Mouse (Mus musculus) liver, adult (tissue): ENCODE data around the gene Vwa7.

Experiments used
- GATA4 ChIP-seq: IDR thresholded peaks from 2 replicates; pipeline ENCODE4 v1.6.1; 2014; ENCODE audit warnings: mild to moderate bottlenecking, low read length; ENCODE audit not compliant: insufficient replicate concordance

The Vwa7 gene

DNA sequence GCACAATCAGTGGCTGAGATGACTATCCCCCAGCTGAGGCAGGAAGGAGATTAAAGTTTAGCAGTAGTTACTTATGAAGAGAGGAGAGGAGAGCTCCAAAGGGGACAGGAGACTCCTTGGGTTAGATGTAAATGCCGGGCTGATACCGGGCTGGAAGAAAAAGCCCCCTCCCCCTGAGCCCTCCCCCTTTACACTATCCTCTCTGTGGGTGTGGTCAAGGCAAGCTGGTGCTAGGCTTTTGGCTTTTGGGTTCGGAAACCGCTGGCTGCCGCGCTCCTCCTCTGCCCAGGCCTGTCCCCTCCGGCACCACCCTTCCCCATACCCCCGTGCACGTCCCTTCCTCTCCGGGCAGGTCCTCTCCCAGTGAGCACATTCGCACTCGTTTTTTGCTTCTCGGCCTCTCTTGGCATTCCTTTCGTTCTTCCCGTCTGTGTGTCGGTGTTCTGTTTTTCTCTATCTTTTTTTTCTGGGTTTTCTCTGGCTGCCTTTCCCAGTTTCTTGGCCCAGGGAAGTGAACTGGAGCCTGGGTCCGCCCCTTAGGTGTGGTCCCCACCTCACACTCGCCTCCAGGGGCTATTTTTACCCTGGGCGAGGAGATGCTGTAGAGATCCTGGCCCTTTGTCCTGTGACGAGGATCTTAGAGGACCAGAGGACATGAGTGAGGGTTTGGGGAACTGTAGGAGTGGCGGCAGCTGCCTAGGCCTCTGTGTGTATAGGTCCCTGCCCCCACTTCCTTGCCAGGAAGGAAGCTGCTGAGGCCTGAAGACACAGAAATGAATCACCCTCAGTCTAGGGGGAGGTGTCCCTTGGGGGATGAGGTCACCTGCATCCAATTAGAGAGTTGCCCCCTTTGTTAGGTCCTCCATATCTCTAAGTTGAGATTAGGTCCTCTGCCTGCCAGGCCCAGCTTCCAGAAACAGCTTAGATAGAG is 35.0 kb downstream of the Vwa7 start:
- TF ChIP-seq GATA4, result peak; percentile 85; the same call in 1 of the 2 replicates

DNA sequence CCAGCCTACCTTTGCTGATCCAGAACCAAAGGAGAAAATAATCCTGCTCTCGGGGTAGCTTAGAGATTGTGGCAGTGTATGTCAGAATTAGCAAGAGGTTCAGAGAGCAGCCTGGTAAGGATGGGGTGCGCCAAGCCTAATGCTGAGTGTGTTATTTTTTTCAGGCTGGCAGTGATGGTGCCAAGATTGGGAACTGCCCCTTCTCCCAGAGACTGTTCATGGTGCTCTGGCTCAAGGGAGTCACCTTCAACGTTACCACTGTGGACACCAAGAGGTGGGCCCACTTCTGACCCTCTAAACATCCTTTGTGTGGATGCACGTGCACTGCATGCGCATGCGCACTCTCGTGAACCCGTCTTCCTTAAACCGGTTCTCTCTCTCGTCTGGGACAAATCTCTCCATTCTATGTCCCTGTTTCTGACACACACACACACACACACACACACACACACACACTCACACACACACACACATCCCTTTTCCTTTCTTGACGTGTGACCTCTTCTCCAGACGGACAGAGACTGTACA is 36.0 kb downstream of the Vwa7 start:
- TF ChIP-seq GATA4, result no peak

DNA sequence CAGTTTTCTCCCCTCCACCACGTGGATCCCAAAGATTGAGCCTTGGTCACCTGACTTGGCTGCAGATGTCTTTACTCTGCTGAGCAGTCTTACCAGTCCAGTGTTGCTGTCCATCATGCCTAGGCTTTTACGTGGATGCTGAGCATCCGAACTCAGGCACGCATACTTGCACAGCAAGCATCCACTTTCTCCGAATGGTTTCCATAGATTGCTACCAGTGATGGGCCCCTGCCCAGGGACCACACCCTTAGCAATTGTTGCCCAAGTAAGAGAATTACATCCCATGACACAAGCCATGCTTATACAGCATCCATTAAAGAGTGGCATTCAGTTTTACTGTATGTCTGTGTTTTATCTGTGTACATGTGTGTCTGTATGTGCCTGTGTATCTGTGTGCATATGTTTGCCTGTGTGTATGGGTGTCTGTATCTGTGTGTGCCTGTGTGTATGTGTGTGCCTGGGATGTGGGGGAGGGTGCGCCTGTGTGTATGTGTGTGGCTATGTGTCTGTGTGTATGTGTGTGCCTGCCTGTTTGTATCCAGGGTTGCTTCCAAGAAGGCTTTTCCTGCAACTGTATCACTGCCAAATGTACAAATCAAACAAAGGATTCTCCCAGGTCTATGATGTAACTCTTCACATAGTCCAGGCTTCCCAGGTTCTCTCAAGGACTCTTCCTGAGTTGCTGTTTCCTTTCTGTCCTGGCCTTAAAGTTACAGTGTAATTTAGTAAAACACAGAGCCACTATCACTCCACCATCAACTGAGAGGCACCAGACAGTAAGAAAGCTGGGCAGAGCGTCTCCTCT is 39.5 kb downstream of the Vwa7 start:
- no peak for TF ChIP-seq GATA4

DNA sequence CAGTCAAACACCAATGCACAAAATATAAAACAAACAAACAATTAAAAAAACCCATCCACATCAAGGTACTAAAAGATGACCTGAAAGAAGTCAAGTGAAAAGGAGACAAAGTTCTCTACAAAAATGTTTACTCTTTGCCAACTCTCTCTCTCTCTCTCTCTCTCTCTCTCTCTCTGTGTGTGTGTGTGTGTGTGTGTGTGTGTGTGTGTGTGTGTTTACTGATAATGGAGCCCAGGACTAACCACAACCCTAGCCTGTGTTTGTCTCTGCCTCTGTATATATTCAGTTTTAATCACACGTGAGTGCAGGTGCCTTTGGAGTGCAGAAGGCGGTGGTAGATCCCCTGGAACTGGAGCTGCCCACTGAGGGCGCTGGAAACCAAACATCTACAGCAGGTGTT is 40.7 kb downstream of the Vwa7 start:
- no peak for TF ChIP-seq GATA4

DNA sequence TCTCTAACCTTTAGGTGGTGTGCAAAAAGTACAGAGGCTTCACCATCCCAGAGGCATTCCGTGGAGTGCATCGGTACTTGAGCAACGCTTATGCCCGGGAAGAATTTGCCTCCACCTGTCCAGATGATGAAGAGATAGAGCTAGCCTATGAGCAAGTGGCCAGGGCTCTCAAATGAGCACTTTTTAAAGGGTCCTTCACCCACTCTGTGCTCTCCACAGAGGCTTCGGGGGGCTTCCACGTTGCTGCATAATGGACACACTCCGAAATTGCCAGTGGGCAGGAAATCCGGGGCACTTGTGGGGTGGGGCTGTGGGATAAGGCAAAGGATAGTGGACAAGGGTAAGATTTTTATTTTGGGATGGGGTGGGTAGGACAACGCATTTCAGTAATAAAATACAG is 41.9 kb downstream of the Vwa7 start:
- no peak for TF ChIP-seq GATA4

DNA sequence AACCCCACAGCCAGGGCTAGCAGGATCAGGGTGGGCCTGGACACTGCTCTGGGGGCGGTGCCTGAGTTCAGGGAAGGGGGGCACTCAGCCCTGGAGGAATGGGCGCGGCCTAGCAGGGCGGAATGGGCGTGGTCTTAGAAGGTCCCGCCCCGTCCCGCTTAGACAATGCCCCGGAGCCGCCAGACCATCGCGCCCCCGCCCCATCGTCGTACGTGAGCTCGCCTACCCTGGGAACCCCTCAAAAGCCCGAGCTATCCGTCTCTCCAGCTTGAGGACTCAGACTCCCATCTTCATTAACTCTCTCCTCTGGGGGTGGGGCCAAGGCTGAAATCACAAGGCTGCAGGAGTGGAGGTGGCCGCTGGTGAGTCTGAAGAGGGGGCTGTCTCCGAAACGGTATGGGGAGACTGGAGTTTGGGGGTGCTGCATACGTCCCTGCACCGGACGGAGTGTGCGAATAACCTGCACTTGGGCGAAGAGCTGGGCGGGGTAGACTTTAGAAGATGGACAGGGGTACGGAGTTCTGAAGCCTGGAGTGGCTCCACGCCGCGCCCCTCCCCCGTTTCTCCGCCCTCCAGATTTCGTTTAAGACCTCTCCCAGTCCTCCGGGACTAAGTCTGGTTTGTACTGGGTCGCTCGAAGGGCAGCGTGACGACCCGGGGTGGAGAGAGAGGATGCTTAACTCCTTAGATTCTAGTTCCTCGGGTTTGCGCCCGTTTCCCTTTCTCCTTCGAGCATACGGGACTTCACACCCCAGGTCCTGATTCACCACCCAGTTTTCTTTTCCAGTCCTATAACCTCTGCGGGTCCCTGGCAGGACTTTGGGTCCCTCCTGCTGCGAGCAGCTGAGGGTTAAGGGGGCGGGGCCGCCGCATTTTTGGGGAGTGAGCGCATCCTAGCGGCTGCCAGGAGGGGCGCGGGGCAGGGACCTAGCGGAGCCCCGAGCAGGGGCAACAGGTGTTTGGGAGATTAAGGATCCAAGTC is 42.8 kb downstream of the Vwa7 start, which contains the start of gene Ddah2:
Gene Ddah2, plus strand, starts transcription at position 125 of the 982 bp plus-strand sequence.
- TF ChIP-seq GATA4, result no peak

GRCm38 (mm10) chr17:35060071-35060470 is 43.7 kb downstream of the Vwa7 start:
- no peak for TF ChIP-seq GATA4

- TF ChIP-seq GATA4, result no peak
Observed at GRCm38 (mm10) chr17:35060737-35061297, 44.4 kb downstream of the Vwa7 start.

DNA sequence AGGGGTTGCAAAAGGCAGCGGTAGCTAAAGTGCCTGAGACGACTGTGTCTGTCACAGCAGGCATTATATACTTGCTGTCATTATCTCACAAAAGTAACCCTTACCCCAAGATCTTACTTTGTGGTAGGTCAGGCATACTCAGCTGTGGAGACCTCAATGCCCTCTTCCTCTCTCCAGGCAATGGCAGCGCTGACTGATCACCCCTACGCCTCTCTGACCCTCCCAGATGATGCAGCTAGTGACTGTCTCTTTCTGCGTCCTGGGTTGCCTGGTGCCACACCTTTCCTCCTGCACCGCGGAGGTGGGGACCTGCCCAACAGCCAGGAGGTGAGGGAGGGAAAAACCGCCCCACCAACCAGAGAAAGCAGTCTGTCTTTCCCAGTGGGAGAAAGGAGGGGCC is 44.9 kb downstream of the Vwa7 start:
- TF ChIP-seq GATA4, result no peak

- TF ChIP-seq GATA4, result no peak
Observed at GRCm38 (mm10) chr17:35063466-35063865, 47.1 kb downstream of the Vwa7 start.

DNA sequence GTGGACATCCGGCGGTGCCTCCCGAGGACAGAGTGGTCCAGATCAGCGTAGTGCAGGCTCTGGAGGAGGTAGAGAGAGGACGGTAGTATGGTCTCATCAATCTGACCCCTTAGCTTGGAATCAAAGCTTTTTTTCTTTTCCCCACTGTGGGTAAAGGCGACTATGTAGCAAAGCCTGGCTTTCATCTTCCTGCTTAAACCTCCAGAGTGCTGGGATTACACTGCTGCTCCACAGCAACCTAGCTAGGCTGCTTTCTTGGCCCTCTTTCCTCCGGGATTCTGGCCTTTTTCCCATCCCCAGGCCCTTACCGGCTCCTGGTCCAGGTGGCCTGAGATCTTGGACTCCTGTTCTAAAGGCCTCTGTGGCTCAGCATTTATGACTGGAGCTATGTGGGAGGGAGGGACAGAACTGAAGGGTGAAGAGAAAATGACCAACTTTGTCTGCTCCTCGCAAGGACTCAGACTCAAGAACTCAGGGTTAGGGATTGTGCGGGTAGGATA is 48.0 kb downstream of the Vwa7 start:
- no peak for TF ChIP-seq GATA4

GRCm38 (mm10) chr17:35064951-35065947 is 48.9 kb downstream of the Vwa7 start, which contains the start of gene Ly6g6c:
Ly6g6c (plus strand) TSS chr17:35065388.
- no peak for TF ChIP-seq GATA4

- TF ChIP-seq GATA4, result no peak
Observed at GRCm38 (mm10) chr17:35066084-35066483, 49.7 kb downstream of the Vwa7 start, which contains the start of gene Mpig6b. Mpig6b (minus strand) TSS chr17:35066184.
